In genomic region chr6:126773873-126774272, GRCm38 (mm10) we compare ENCODE assay signal across 20 mouse cellular contexts. TPM values are rescaled to one million over a fixed set of nuclear protein-coding genes. Genes with fewer than 3 reads are reported as not detected.
DNase-seq lines count a peak whose midpoint lies in the region; ATAC-seq and TF ChIP-seq lines count a peak whose summit lies in the region.
"Had no signal": no experiment of that assay in that cellular context is flagged by ENCODE, and none has a peak within 500 bp of the region (broad histone marks: within the 10 kb centered on the region; RNA-seq: fewer than 3 reads in every experiment).

No protein-coding gene starts in this region.

- H3K9ac ChIP-seq in forebrain, embryonic 16.5 days (replicated peaks; ENCODE audit: low read depth, low read length): no peak overlapping the region
- H3K9ac ChIP-seq in forebrain, embryonic 14.5 days (ENCODE audit: low read length): no peak overlapping the region
- H3K9ac ChIP-seq in lung, embryonic 14.5 days: no peak overlapping the region
- no peak overlapping the region for H3K9ac ChIP-seq in lung, postnatal 0 days (replicated peaks; ENCODE audit: low read depth)
- no peak overlapping the region for H3K9ac ChIP-seq in midbrain, postnatal 0 days (replicated peaks; ENCODE audit: low read length, poor library complexity, severe bottlenecking)
- H3K9ac ChIP-seq: heart, embryonic 15.5 days had no signal

- H3K4me3 ChIP-seq in forebrain, embryonic 16.5 days (replicated peaks; ENCODE audit: low read length): no peak overlapping the region
- H3K4me3 ChIP-seq in forebrain, embryonic 14.5 days (ENCODE audit: low read depth, low read length): no peak overlapping the region
- no peak overlapping the region for H3K4me3 ChIP-seq in lung, embryonic 14.5 days (ENCODE audit: low read depth, low read length)
- no peak overlapping the region for H3K4me3 ChIP-seq in lung, postnatal 0 days (ENCODE audit: low read depth, low read length)
- H3K4me3 ChIP-seq in midbrain, postnatal 0 days (ENCODE audit: low read depth, low read length): no peak overlapping the region
- H3K4me3 ChIP-seq: heart, embryonic 15.5 days; limb, embryonic 10.5 days had no signal

- H3K27me3 ChIP-seq in forebrain, embryonic 16.5 days (replicated peaks; ENCODE audit: control insufficient read depth, insufficient read depth, low read length): no peaks in the 10 kb centered on the region
- H3K27me3 ChIP-seq in forebrain, embryonic 14.5 days (replicated peaks; ENCODE audit: control insufficient read depth, insufficient read depth, low read length): no peaks in the 10 kb centered on the region
- no peaks in the 10 kb centered on the region for H3K27me3 ChIP-seq in lung, embryonic 14.5 days (ENCODE audit: insufficient read depth, low read length)
- no peaks in the 10 kb centered on the region for H3K27me3 ChIP-seq in lung, postnatal 0 days (replicated peaks; ENCODE audit: insufficient read depth, low read length)
- no peaks in the 10 kb centered on the region for H3K27me3 ChIP-seq in midbrain, postnatal 0 days (ENCODE audit: insufficient read depth, low read length)

- H3K36me3 ChIP-seq in forebrain, embryonic 16.5 days (ENCODE audit: control insufficient read depth, insufficient read depth): no peaks in the 10 kb centered on the region
- H3K36me3 ChIP-seq in forebrain, embryonic 14.5 days (ENCODE audit: control insufficient read depth, insufficient read depth, low read length): no peaks in the 10 kb centered on the region
- no peaks in the 10 kb centered on the region for H3K36me3 ChIP-seq in lung, embryonic 14.5 days (ENCODE audit: insufficient read depth)
- H3K36me3 ChIP-seq in lung, postnatal 0 days (ENCODE audit: insufficient read depth, low read length): no peaks in the 10 kb centered on the region
- no peaks in the 10 kb centered on the region for H3K36me3 ChIP-seq in midbrain, postnatal 0 days (ENCODE audit: insufficient read depth, low read length)
- H3K36me3 ChIP-seq: heart, embryonic 15.5 days; limb, embryonic 10.5 days had no signal

- H3K27ac ChIP-seq in forebrain, embryonic 16.5 days (ENCODE audit: low read length): no peak overlapping the region
- H3K27ac ChIP-seq in forebrain, embryonic 14.5 days (ENCODE audit: low read depth, low read length): no peak overlapping the region
- H3K27ac ChIP-seq in lung, embryonic 14.5 days (ENCODE audit: low read depth): no peak overlapping the region
- H3K27ac ChIP-seq in lung, postnatal 0 days (ENCODE audit: low read length): no peak overlapping the region
- no peak overlapping the region for H3K27ac ChIP-seq in midbrain, postnatal 0 days (ENCODE audit: low read depth, low read length)
- H3K27ac ChIP-seq: heart, embryonic 15.5 days; limb, embryonic 10.5 days had no signal

- no peak for DNase-seq in forebrain, embryonic 14.5 days (ENCODE audit: low spot score)
- peak; percentile 6 for DNase-seq in kidney, adult 11 months
- DNase-seq in kidney, postnatal 25 days: no peak
- DNase-seq in lung, embryonic 14.5 days: no peak
- no peak for DNase-seq in lung, postnatal 0 days (ENCODE audit: low spot score)
- DNase-seq in midbrain, postnatal 0 days (ENCODE audit: low spot score): no peak
- no peak for DNase-seq in Muller cell, postnatal 12 days (ENCODE audit: inconsistent ontology term)
- DNase-seq: adrenal gland, postnatal 25 days; cerebellum, adult 9-11 months; embryo, embryonic 11 days; gastrocnemius, postnatal 36 days; kidney, adult 9 months; lung, postnatal 4 days; spleen, adult 18-20 months; thymus, postnatal 36 days had no signal

- ATAC-seq in forebrain, embryonic 16.5 days: peak; percentile 35; the same call in 1 of the 2 replicates
- no peak for ATAC-seq in forebrain, embryonic 14.5 days
- 0 out of 2 replicates have a peak, but pooled peaks have one; percentile 31 for ATAC-seq in lung, embryonic 14.5 days (ENCODE audit: insufficient read depth)
- ATAC-seq in lung, postnatal 0 days: no peak
- ATAC-seq in midbrain, postnatal 0 days (ENCODE audit: low FRiP score): 0 out of 2 replicates have a peak, but pooled peaks have one; percentile 24

- TF ChIP-seq EP300 in lung, postnatal 0 days (IDR thresholded peaks at IDR 0.05): no peak

- no peak for TF ChIP-seq CTCF in lung, embryonic 14.5 days (IDR thresholded peaks at IDR 0.05; ENCODE audit: low read depth)
- TF ChIP-seq CTCF in lung, postnatal 0 days (IDR thresholded peaks at IDR 0.05): no peak
- no peak for TF ChIP-seq CTCF in midbrain, postnatal 0 days (IDR thresholded peaks at IDR 0.05)

- H3K9me3 ChIP-seq in forebrain, embryonic 16.5 days (ENCODE audit: control insufficient read depth, low read length): no peaks in the 10 kb centered on the region
- H3K9me3 ChIP-seq in forebrain, embryonic 14.5 days (replicated peaks; ENCODE audit: control insufficient read depth, low read length): no peaks in the 10 kb centered on the region
- H3K9me3 ChIP-seq in lung, embryonic 14.5 days (ENCODE audit: low read depth, low read length): no peaks in the 10 kb centered on the region
- no peaks in the 10 kb centered on the region for H3K9me3 ChIP-seq in lung, postnatal 0 days (ENCODE audit: low read length)
- H3K9me3 ChIP-seq in midbrain, postnatal 0 days (ENCODE audit: low read length): no peaks in the 10 kb centered on the region
- H3K9me3 ChIP-seq: heart, embryonic 15.5 days; limb, embryonic 10.5 days had no signal

- WGBS in forebrain, embryonic 16.5 days: 58% methylated on average over 4 of the region's 4 CpGs
- 67% methylated on average over 4 of the region's 4 CpGs for WGBS in forebrain, embryonic 14.5 days
- 29% methylated on average over 4 of the region's 4 CpGs for WGBS in lung, embryonic 14.5 days
- 47% methylated on average over 4 of the region's 4 CpGs for WGBS in lung, postnatal 0 days
- WGBS in midbrain, postnatal 0 days: 66% methylated on average over 4 of the region's 4 CpGs

- H3K4me2 ChIP-seq in forebrain, embryonic 16.5 days (ENCODE audit: low read length): no peak overlapping the region
- H3K4me2 ChIP-seq in forebrain, embryonic 14.5 days (ENCODE audit: low read length): no peak overlapping the region
- H3K4me2 ChIP-seq in lung, embryonic 14.5 days: no peak overlapping the region
- H3K4me2 ChIP-seq in lung, postnatal 0 days (replicated peaks; ENCODE audit: low read depth, low read length): no peak overlapping the region
- H3K4me2 ChIP-seq in midbrain, postnatal 0 days (ENCODE audit: low read depth, low read length, poor library complexity, severe bottlenecking): no peak overlapping the region
- H3K4me2 ChIP-seq: heart, embryonic 15.5 days had no signal

- H3K4me1 ChIP-seq in forebrain, embryonic 16.5 days (replicated peaks; ENCODE audit: control insufficient read depth, insufficient read depth, low read length): peaks cover 3% of the 10 kb centered on the region
- no peaks in the 10 kb centered on the region for H3K4me1 ChIP-seq in forebrain, embryonic 14.5 days (ENCODE audit: control insufficient read depth, insufficient read depth, low read length)
- no peaks in the 10 kb centered on the region for H3K4me1 ChIP-seq in lung, embryonic 14.5 days (ENCODE audit: insufficient read depth)
- H3K4me1 ChIP-seq in lung, postnatal 0 days (ENCODE audit: insufficient read depth, low read depth, low read length): no peaks in the 10 kb centered on the region
- 0 out of 2 replicates have a peak, but pooled peaks cover 3% of the 10 kb centered on the region for H3K4me1 ChIP-seq in midbrain, postnatal 0 days (ENCODE audit: insufficient read depth, low read length)

RNA-seq across cellular contexts. Expression of gene Kcna6, which starts 33.4 kb away (rescaled TPM):
- 14.2 and 16.8 TPM in 2 replicates for polyA plus RNA-seq in forebrain, embryonic 16.5 days (2015; fragmentation: Nextera tagmentation; extraction: Ambion mirVana)
- polyA plus RNA-seq in forebrain, embryonic 14.5 days (2014; fragmentation: Nextera tagmentation; extraction: Ambion mirVana): 6.7 and 9.1 TPM in 2 replicates
- polyA plus RNA-seq in lung, embryonic 14.5 days (2014; fragmentation: Nextera tagmentation; extraction: Ambion mirVana): 1.4 and 1.5 TPM in 2 replicates
- 0.20 and 0.21 TPM in 2 replicates for polyA plus RNA-seq in lung, postnatal 0 days (2015; fragmentation: Nextera tagmentation; extraction: Ambion mirVana)
- total RNA-seq in midbrain, postnatal 0 days (2014; rRNA removed): 91.7 and 95.9 TPM in 2 replicates
- polyA plus RNA-seq in midbrain, postnatal 0 days (2015; fragmentation: Nextera tagmentation; extraction: Ambion mirVana): 26.9 and 29.2 TPM in 2 replicates
- total RNA-seq: CH12.LX; neutrophil, adult 5-6 weeks had no signal

Comparison
In these comparisons a context has a peak if more than half of its experiments do, and no peak if none do; other contexts are left out.
1. ATAC-seq: peak in forebrain, embryonic 16.5 days (single experiment), lung, embryonic 14.5 days (single experiment) and midbrain, postnatal 0 days (single experiment); none in forebrain, embryonic 14.5 days (single experiment) and lung, postnatal 0 days (single experiment).